Mouse (Mus musculus) right cerebral cortex, adult 18-20 months (tissue): ENCODE results near the gene Disp2.

ENCODE experiments used
- DNase-seq: peaks from one replicate; pipeline ENCODE4 v3.0.0; 2022; ENCODE audit warnings: mixed read lengths

The Disp2 gene

DNA sequence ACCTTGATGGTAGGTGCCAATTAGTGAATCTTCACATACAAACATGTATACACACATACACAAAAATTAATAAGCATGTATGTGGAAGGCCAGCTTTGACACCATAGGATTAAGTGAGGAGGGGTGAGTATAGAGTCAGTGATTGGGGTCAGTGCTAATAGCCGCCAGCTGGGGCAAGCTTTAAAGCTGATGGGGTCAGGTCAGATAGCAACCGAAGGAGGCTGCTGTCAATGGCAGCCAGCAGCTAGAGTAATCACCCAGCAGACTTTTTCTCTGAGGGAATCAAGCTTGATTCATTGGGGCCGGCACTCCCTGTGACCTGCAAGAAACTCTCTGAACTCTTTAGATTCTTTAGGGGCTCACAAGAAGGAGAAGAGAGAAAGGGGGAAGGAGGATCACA is 72.2 kb downstream of the Disp2 start:
- DNase-seq, result no peak
